Mouse (Mus musculus): ENCODE measurements at regions not wholly inside any gene's neighbourhood (a gene's known extent, or its start where the extent isn't known, plus 50 kb on each side); places are given as distances from the start of the nearest gene placed in this dataset.

GRCm38 (mm10) chr6:112221373-112221772, 52.2 kb upstream of the Lmcd1 start:
- no peak for DNase-seq (ENCODE audit: extremely low spot score in 1 of 2, low spot score in 1 of 2)

GRCm38 (mm10) chr6:112223325-112223724, 50.2 kb upstream of the Lmcd1 start:
- no peak for DNase-seq (ENCODE audit: extremely low spot score in 1 of 2, low spot score in 1 of 2)
